Mouse (Mus musculus) CH12.LX (cell line): Measurements from ENCODE around the gene Gnaz. TPM values are rescaled to one million over a fixed set of nuclear protein-coding genes. Genes with fewer than 3 reads are reported as not detected.

Source experiments
- polyA plus RNA-seq: library from polyadenylated mRNA; unstranded; fragments of >175 nt; gene quantifications from 2 replicates; pipeline ENCODE4 v1.2.1, GENCODE M21; 2012; ENCODE audit warnings: low read depth; ENCODE audit not compliant: insufficient read length
- total RNA-seq, 2 experiments: library from RNA; depleted of rRNA; stranded (reverse); fragments of 300-350 nt in 1 of 2; fragments of >200 nt in 1 of 2; gene quantifications; 2 replicates each; pipeline ENCODE4 v1.2.3; 2012 to 2014

Gnaz gene
- total and polyA plus RNA-seq, 3 experiments = 2.7 to 36.9 (median 5.5) TPM

Other genes starting within 250 kb of the Gnaz start
- gene Rsph14, start 65.4 kb downstream of the Gnaz start, total RNA-seq (2012; rRNA removed) = 0.13 TPM in 1 of 2 replicates, not detected in the other
- gene Rsph14, start 65.4 kb downstream of the Gnaz start, total RNA-seq (2014; rRNA removed) = not detected in 2 replicates
- not detected in 2 replicates for gene Rsph14, start 65.4 kb downstream of the Gnaz start, polyA plus RNA-seq
- 0.59 and 0.67 TPM in 2 replicates for gene Rab36, start 69.9 kb downstream of the Gnaz start, total RNA-seq (2012; rRNA removed)
- 0.07 and 0.34 TPM in 2 replicates for gene Rab36, start 69.9 kb downstream of the Gnaz start, total RNA-seq (2014; rRNA removed)
- gene Rab36, start 69.9 kb downstream of the Gnaz start, polyA plus RNA-seq = 1.2 and 1.5 TPM in 2 replicates
- 18.2 and 22.1 TPM in 2 replicates for gene Bcr, start 93.4 kb downstream of the Gnaz start, total RNA-seq (2012; rRNA removed)
- gene Bcr, start 93.4 kb downstream of the Gnaz start, total RNA-seq (2014; rRNA removed) = 4.0 and 4.3 TPM in 2 replicates
- gene Bcr, start 93.4 kb downstream of the Gnaz start, polyA plus RNA-seq = 18.6 and 20.0 TPM in 2 replicates
- gene Specc1l, start 244.9 kb downstream of the Gnaz start, total RNA-seq (2012; rRNA removed) = 21.0 and 21.1 TPM in 2 replicates
- 15.3 and 18.6 TPM in 2 replicates for gene Specc1l, start 244.9 kb downstream of the Gnaz start, total RNA-seq (2014; rRNA removed)
- 23.6 and 25.1 TPM in 2 replicates for gene Specc1l, start 244.9 kb downstream of the Gnaz start, polyA plus RNA-seq